Mouse (Mus musculus): Measurements from ENCODE around the gene Tha1.
"Not testable (repeated sequence)": the region's sequence is repeated elsewhere in the genome, so short reads cannot be mapped to it uniquely, and the experiment has no call there.

The Tha1 gene

GRCm38 (mm10) chr11:117848985-117849671 is 24.2 kb downstream of the Tha1 start, which contains the start of gene Birc5:
TSS of gene Birc5 (plus strand) at chr11:117849251.
- DNase-seq (ENCODE audit: low spot score), result peak; percentile 95

DNA sequence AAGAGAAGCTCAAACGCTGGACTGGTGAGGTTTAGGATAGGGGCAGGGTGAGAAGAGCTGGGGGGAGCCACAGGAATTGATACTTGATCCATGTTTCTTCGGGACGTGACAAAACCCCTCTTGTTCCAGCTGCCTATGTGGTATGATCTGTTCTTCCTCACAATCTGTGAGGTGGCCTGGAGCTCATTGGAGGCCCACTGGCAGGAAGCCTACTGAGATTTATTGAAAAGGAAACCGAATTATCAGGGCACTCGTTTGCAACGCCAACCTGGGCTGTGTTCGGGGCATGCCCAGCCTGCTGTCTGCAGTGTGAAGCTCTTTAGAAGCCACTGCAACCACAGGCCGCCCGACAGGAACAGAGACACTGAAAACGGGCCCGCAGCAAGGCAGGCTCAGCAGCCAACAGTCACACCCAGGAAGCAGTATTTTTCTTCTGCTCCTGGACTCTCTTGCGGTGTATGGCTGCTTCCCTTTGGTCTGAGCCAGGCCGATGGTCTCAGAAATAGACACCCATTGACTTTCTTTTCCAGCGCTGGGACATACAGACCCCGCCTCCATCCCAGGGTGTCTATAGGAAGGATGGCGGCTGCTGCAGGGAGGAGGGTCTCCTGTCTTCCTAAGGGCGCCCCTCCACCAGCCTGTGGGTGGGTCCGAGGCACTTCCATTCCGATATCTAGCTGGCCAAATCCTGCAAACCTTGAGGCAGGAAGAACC is 24.9 kb downstream of the Tha1 start:
- DNase-seq (ENCODE audit: low spot score), result peak; percentile 60

DNA sequence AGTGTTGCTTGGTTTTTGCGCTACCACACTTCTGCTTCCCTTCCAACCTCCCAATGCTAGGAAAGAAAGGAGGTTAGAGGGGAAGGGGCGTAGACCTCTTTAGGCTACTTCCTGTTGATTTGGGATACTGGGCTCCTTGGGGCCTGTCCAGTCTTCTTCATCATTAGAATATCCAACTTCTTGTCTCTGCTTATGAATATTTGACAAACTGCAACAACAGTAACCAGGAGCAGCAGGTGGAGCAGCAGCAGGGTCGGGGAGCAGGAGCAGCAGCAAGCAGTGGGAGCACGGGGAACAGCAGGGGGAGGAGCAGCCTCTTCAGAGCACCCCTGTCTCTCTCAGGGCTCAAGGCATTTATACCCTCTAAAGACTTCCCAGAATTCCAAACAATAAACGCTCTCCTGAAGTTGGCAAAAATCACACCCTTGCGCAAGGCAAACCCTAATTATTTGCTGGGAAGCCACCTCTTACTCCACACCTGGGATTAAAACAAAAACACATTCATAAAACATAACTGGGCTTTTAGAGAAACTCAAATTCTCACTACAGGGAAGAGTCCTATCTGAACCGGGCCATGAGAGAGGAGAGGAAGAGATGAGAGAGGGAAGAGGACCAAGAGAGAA is 25.6 kb downstream of the Tha1 start:
- DNase-seq (ENCODE audit: low spot score), result peak; percentile 44

- peak; percentile 49 for DNase-seq (ENCODE audit: low spot score)
These were observed 26.6 kb downstream of the Tha1 start for GRCm38 (mm10) chr11:117846640-117847039.

- no peak for DNase-seq (ENCODE audit: low spot score)
These were observed 27.6 kb downstream of the Tha1 start for GRCm38 (mm10) chr11:117845651-117846050.

DNA sequence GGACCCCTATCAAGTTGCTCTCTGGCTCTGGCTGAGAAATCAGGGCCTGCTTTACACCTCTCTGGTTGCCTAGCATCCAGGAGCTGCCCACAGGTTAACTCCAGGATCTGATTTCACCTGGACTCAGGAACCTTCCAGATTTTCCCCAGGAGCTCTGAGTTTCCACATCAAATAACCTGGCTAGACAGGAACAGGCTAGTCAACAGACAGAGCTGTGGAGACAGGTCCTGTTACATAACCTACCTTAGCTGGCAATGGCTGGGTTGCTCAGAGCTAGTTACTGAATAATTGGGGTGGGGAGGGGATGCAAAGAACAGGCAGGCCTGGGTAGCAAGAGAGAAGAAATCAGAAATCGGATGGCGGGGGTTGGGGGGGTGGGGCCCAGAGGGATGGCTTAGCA is 28.3 kb downstream of the Tha1 start:
- DNase-seq (ENCODE audit: low spot score), result no peak

DNA sequence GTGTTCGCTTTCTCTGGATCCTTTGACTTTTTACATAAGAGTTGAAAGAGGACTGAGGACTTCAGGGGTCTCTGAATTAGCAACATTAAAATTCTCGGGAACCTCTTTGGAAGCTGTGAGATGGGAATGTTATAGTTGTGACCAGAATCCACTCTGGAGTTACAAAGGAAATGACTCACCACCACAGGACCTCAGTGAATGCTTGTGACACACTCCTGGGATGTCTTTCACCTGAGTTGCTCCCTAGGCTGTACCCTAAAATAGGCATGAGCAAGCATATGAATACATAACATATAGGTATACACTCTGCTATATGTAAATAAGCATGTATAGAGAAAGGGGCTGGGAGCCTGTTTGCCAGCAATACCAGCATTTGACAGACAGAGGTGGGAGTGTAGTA is 29.8 kb downstream of the Tha1 start:
- no peak for DNase-seq (ENCODE audit: low spot score)

GRCm38 (mm10) chr11:117840910-117841309 is 32.4 kb downstream of the Tha1 start:
- DNase-seq (ENCODE audit: low spot score), result no peak

GRCm38 (mm10) chr11:117839021-117839420 is 34.3 kb downstream of the Tha1 start:
- DNase-seq (ENCODE audit: low spot score), result no peak

GRCm38 (mm10) chr11:117838572-117838971 is 34.7 kb downstream of the Tha1 start:
- DNase-seq (ENCODE audit: low spot score), result no peak

- DNase-seq (ENCODE audit: low spot score), result no peak
These were observed 37.0 kb downstream of the Tha1 start for GRCm38 (mm10) chr11:117836306-117836705.

DNA sequence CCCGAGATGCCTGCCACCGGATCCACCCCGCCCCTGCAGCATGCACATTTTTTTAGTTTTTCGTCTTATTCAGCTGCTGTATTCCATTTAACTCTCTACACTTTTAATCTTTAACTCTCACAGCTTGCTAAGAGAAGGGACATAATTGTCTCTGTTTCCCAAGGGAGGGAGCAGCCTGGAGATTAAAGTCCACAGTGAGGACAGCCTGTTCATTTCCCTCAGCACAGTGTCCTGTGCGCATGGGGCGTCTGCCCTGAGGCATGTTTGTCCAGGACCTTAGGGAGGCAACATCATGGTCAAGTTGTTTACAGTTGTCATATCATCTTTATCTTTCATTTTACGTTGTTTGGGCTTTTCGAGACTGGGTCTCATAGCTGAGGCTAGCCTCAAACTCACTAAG is 39.2 kb downstream of the Tha1 start:
- DNase-seq (ENCODE audit: low spot score), result no peak

DNA sequence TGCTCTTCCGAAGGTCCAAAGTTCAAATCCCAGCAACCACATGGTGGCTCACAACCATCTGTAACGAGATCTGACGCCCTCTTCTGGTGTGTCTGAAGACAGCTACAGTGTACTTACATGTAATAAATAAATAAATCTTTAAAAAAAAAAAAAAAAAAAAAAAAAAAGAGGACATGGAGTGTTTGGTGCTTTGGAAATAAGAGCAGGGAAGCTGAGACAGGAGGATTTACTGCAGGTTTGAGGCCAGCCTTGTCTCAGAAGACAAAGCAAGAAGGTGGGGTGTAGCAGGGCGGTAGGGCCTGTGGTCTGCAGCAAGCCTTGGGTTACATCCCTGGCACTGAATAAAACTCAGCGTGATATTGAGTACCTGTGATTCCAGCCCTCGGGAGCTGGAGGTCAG is 39.8 kb downstream of the Tha1 start:
- not testable (repeated sequence) for DNase-seq (ENCODE audit: low spot score)

- no peak for DNase-seq (ENCODE audit: low spot score)
These were observed 41.0 kb downstream of the Tha1 start for GRCm38 (mm10) chr11:117832086-117832969.

DNA sequence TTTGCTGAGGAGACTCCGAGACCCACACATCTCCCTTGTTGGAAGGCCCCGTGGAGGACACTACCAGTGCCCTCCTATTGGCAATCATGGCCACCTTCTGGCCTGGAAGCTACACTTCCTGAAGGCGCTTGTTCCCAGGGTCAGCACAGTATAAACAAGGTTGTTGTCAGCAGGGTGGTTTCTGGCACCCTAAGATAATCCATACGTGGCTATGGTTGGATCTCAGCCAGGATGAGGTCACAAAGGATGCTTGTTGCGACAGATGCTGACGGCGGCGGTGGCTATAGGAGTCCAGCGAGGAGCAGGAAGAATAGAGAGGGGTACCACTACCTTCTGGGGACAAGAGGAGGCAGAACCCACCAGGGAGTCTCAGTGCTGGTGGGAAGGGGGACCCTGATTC is 42.9 kb downstream of the Tha1 start:
- DNase-seq (ENCODE audit: low spot score), result no peak

DNA sequence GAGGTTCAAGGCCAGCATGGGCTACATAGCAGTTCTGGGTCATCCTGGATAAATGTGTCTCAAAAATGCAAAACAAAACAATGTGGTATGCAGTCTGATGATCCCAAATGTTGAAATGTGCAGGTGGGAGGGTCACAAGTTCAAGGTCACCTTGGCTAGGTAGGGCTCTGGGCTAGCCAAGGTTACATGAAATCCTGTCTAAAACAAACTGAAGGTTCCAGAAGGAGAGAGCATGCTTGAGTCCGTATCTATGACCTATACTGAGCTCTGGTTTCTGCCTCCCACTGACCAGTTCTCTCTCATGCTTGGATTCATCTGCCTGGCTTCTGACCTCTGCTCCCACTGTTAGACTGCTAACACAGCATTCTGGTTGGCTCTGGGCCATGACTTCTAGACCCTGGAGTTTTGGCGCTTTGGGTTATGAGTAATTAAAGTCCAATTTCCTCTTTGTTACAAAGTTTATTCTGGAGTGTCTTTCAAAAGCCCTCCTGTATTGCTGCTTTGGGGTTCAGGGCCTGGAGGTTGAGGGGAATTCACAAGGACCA is 43.5 kb downstream of the Tha1 start:
- peak; percentile 79 for DNase-seq (ENCODE audit: low spot score)

- DNase-seq (ENCODE audit: low spot score), result peak; percentile 68
These were observed 44.2 kb downstream of the Tha1 start for GRCm38 (mm10) chr11:117828888-117829604.

DNA sequence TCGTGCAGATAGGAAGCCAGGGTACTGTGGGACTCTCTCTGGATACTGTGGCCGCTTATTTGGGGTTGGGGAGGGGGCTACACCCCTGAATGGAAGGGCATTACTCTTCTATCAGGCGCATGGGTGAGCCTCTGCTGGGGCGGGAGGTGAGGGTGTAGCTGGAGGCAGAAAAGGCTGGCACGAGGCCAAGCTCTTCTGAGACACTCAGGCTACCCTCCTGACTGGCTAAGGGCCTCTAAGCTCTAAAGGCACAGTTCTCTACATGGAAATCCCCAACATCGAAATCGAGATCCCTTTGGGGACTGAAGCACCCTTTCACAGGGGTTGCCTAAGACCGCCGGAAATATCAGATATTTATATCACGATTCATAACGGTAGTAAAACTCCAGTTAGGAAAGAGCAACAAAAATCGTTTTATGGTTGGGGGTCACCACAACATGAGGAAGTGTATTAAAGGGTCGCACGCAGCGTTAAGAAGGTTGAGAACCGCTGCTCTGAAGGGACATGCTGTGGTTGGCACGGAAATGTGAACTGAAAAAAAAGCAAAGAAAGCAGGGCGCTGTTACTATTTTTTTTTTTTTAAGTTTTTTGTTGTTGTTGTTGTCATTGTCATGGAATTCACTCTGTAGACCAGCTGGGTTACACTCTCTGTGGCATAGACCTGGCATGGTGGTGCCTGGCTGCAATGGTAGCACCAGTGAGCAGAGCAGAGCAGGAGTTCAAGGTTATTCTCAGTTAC is 45.0 kb downstream of the Tha1 start:
- DNase-seq (ENCODE audit: low spot score), result peak; percentile 38

- no peak for DNase-seq (ENCODE audit: low spot score)
These were observed 45.9 kb downstream of the Tha1 start for GRCm38 (mm10) chr11:117827386-117827785.

DNA sequence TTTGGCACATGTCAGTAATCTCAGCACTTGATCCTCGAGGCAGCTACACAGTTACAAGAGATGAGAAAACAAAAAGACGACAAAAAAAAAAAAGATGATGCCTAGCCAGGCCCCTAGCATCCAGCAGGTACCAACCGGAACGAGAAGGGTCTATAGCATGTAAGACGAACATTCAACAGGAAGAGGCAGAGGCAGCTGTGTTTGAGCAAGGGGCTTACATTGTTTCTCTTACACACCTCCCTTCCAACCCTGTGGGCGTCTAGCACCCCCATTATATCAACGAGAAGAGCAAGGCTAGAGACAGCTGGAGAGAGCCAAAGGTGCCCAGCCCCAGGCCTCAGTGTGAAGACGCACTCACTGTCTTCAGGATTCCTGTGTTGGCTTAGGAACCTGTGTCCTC is 46.4 kb downstream of the Tha1 start:
- no peak for DNase-seq (ENCODE audit: low spot score)
